Mouse (Mus musculus): ENCODE results near the gene F10. TPM values are rescaled to one million over a fixed set of nuclear protein-coding genes. Genes with fewer than 3 reads are reported as not detected.
A peak's percentile ranks its signal among the peaks of the same experiment; 100 is the strongest.

Gene F10
- 1.4 and 4.4 TPM in 2 replicates for polyA plus RNA-seq (2015; fragmentation: Nextera tagmentation; extraction: Ambion mirVana)

GRCm38 (mm10) chr8:13037015-13037414 is at the start of gene F10:
F10 (plus strand) TSS chr8:13037308.
- H3K36me3 ChIP-seq: no peaks in the 10 kb centered on the region
- ATAC-seq (ENCODE audit: extremely low read depth, insufficient number of reproducible peaks, low FRiP score, low TSS enrichment): no peak
- no peaks in the 10 kb centered on the region for H3K9me3 ChIP-seq
- peaks cover 39% of the 10 kb centered on the region for H3K4me1 ChIP-seq
- H3K4me2 ChIP-seq: no peak within 1 kb of the TSS
- H3K9ac ChIP-seq: peak within 1 kb of the TSS; percentile 58
- no peak within 1 kb of the TSS for H3K4me3 ChIP-seq
- 55% methylated on average over 7 of the region's 7 CpGs for WGBS
- peak within 1 kb of the TSS; percentile 44 for H3K27ac ChIP-seq (replicated peaks)
- H3K27me3 ChIP-seq (replicated peaks): no peaks in the 10 kb centered on the region

GRCm38 (mm10) chr8:12987571-12987970 is 49.5 kb upstream of the F10 start:
- peak overlapping the region; percentile 66 for H3K9ac ChIP-seq
- H3K4me2 ChIP-seq: peak overlapping the region; percentile 20; the same call in 1 of the 2 replicates
- no peak for ATAC-seq (ENCODE audit: extremely low read depth, insufficient number of reproducible peaks, low FRiP score, low TSS enrichment)
- 33% methylated on average over 8 of the region's 8 CpGs for WGBS
- no peaks in the 10 kb centered on the region for H3K9me3 ChIP-seq
- H3K36me3 ChIP-seq: no peaks in the 10 kb centered on the region
- no peak overlapping the region for H3K27ac ChIP-seq (replicated peaks)
- no peaks in the 10 kb centered on the region for H3K27me3 ChIP-seq (replicated peaks)
- no peak overlapping the region for H3K4me3 ChIP-seq
- H3K4me1 ChIP-seq: peaks cover 14% of the 10 kb centered on the region

GRCm38 (mm10) chr8:12988722-12989430 is 48.2 kb upstream of the F10 start:
- peaks cover 18% of the 10 kb centered on the region for H3K4me1 ChIP-seq
- no peak overlapping the region for H3K4me2 ChIP-seq
- 71% methylated on average over 13 of the region's 13 CpGs for WGBS
- H3K36me3 ChIP-seq: no peaks in the 10 kb centered on the region
- no peaks in the 10 kb centered on the region for H3K27me3 ChIP-seq (replicated peaks)
- H3K9ac ChIP-seq: no peak overlapping the region
- ATAC-seq (ENCODE audit: extremely low read depth, insufficient number of reproducible peaks, low FRiP score, low TSS enrichment): no peak
- no peak overlapping the region for H3K27ac ChIP-seq (replicated peaks)
- H3K9me3 ChIP-seq: no peaks in the 10 kb centered on the region
- no peak overlapping the region for H3K4me3 ChIP-seq

GRCm38 (mm10) chr8:12991411-12991810 is 45.7 kb upstream of the F10 start:
- no peaks in the 10 kb centered on the region for H3K27me3 ChIP-seq (replicated peaks)
- no peak overlapping the region for H3K9ac ChIP-seq
- no peak overlapping the region for H3K4me2 ChIP-seq
- no peak overlapping the region for H3K4me3 ChIP-seq
- peaks cover 22% of the 10 kb centered on the region for H3K4me1 ChIP-seq
- ATAC-seq (ENCODE audit: extremely low read depth, insufficient number of reproducible peaks, low FRiP score, low TSS enrichment): no peak
- 70% methylated on average over 10 of the region's 10 CpGs for WGBS
- H3K27ac ChIP-seq (replicated peaks): no peak overlapping the region
- H3K36me3 ChIP-seq: no peaks in the 10 kb centered on the region
- H3K9me3 ChIP-seq: no peaks in the 10 kb centered on the region

GRCm38 (mm10) chr8:12994468-12994867 is 42.6 kb upstream of the F10 start:
- Histone ChIP-seq H3K4me1 (peaks cover 35% of the 10 kb centered on the region), H3K4me2 (no peak overlapping the region), H3K36me3 (no peaks in the 10 kb centered on the region), H3K9me3 (no peaks in the 10 kb centered on the region), H3K4me3 (no peak overlapping the region), H3K27ac (replicated peaks) (no peak overlapping the region), H3K27me3 (replicated peaks) (no peaks in the 10 kb centered on the region), H3K9ac (no peak overlapping the region)
- no peak for ATAC-seq (ENCODE audit: extremely low read depth, insufficient number of reproducible peaks, low FRiP score, low TSS enrichment)
- 64% methylated on average over 5 of the region's 5 CpGs for WGBS

- WGBS: 64% methylated on average over 5 of the region's 5 CpGs
- Histone ChIP-seq H3K4me1 (peaks cover 39% of the 10 kb centered on the region), H3K27ac (replicated peaks) (peak overlapping the region; percentile 48; the same call in 1 of the 2 replicates), H3K9me3 (no peaks in the 10 kb centered on the region), H3K9ac (no peak overlapping the region), H3K27me3 (replicated peaks) (no peaks in the 10 kb centered on the region), H3K4me3 (no peak overlapping the region), H3K36me3 (peaks cover 1% of the 10 kb centered on the region; the same call in 1 of the 2 replicates), H3K4me2 (no peak overlapping the region)
- no peak for ATAC-seq (ENCODE audit: extremely low read depth, insufficient number of reproducible peaks, low FRiP score, low TSS enrichment)
Observed at GRCm38 (mm10) chr8:12995481-12995880, 41.6 kb upstream of the F10 start.

- Histone ChIP-seq H3K27ac (replicated peaks) (peak overlapping the region; percentile 48), H3K4me3 (no peak overlapping the region), H3K4me2 (no peak overlapping the region; the same call in 1 of the 2 replicates), H3K4me1 (peaks cover 39% of the 10 kb centered on the region), H3K36me3 (peaks cover 7% of the 10 kb centered on the region; the same call in 1 of the 2 replicates), H3K9ac (0 out of 2 replicates have a peak overlapping the region, but pooled peaks have one; percentile 8), H3K27me3 (replicated peaks) (no peaks in the 10 kb centered on the region), H3K9me3 (no peaks in the 10 kb centered on the region)
- 0 out of 2 replicates have a peak, but pooled peaks have one; percentile 30 for ATAC-seq (ENCODE audit: extremely low read depth, insufficient number of reproducible peaks, low FRiP score, low TSS enrichment)
- WGBS: 20% methylated on average over 8 of the region's 8 CpGs
Observed at GRCm38 (mm10) chr8:12996831-12997275, 40.3 kb upstream of the F10 start.

- Histone ChIP-seq H3K36me3 (peaks cover 19% of the 10 kb centered on the region), H3K4me1 (peaks cover 29% of the 10 kb centered on the region), H3K27me3 (replicated peaks) (no peaks in the 10 kb centered on the region), H3K9me3 (no peaks in the 10 kb centered on the region), H3K4me3 (no peak overlapping the region), H3K27ac (replicated peaks) (no peak overlapping the region), H3K9ac (peak overlapping the region; percentile 14; the same call in 1 of the 2 replicates), H3K4me2 (no peak overlapping the region)
- 63% methylated on average over 7 of the region's 8 CpGs for WGBS
- no peak for ATAC-seq (ENCODE audit: extremely low read depth, insufficient number of reproducible peaks, low FRiP score, low TSS enrichment)
Observed at GRCm38 (mm10) chr8:12998331-12998730, 38.8 kb upstream of the F10 start.

- Histone ChIP-seq H3K4me1 (peaks cover 29% of the 10 kb centered on the region), H3K4me2 (no peak overlapping the region), H3K36me3 (peaks cover 25% of the 10 kb centered on the region), H3K27me3 (replicated peaks) (no peaks in the 10 kb centered on the region), H3K9me3 (no peaks in the 10 kb centered on the region), H3K9ac (no peak overlapping the region), H3K4me3 (no peak overlapping the region), H3K27ac (replicated peaks) (no peak overlapping the region)
- ATAC-seq (ENCODE audit: extremely low read depth, insufficient number of reproducible peaks, low FRiP score, low TSS enrichment): no peak
- 69% methylated on average over 9 of the region's 9 CpGs for WGBS
Observed at GRCm38 (mm10) chr8:12999793-13000192, 37.3 kb upstream of the F10 start.

GRCm38 (mm10) chr8:13007458-13007857 is 29.6 kb upstream of the F10 start:
- no peak overlapping the region for H3K9ac ChIP-seq
- H3K9me3 ChIP-seq: no peaks in the 10 kb centered on the region; the same call in 1 of the 2 replicates
- H3K4me3 ChIP-seq: no peak overlapping the region
- no peak overlapping the region for H3K4me2 ChIP-seq
- H3K36me3 ChIP-seq: peaks cover 31% of the 10 kb centered on the region
- no peak for ATAC-seq (ENCODE audit: extremely low read depth, insufficient number of reproducible peaks, low FRiP score, low TSS enrichment)
- WGBS: 32% methylated on average over 4 of the region's 4 CpGs
- H3K27ac ChIP-seq (replicated peaks): peak overlapping the region; percentile 50
- H3K4me1 ChIP-seq: peaks cover 10% of the 10 kb centered on the region
- H3K27me3 ChIP-seq (replicated peaks): no peaks in the 10 kb centered on the region

GRCm38 (mm10) chr8:13010313-13010712 is 26.8 kb upstream of the F10 start:
- no peak for ATAC-seq (ENCODE audit: extremely low read depth, insufficient number of reproducible peaks, low FRiP score, low TSS enrichment)
- no peak overlapping the region for H3K9ac ChIP-seq
- H3K27me3 ChIP-seq (replicated peaks): no peaks in the 10 kb centered on the region
- H3K4me1 ChIP-seq: peaks cover 10% of the 10 kb centered on the region
- peaks cover 37% of the 10 kb centered on the region for H3K36me3 ChIP-seq
- H3K4me3 ChIP-seq: no peak overlapping the region
- H3K4me2 ChIP-seq: no peak overlapping the region
- no peak overlapping the region for H3K27ac ChIP-seq (replicated peaks)
- H3K9me3 ChIP-seq: no peaks in the 10 kb centered on the region; the same call in 1 of the 2 replicates
- WGBS: 48% methylated on average over 4 of the region's 4 CpGs

GRCm38 (mm10) chr8:13019560-13019959 is 17.5 kb upstream of the F10 start:
- H3K4me3 ChIP-seq: no peak overlapping the region
- no peaks in the 10 kb centered on the region for H3K4me1 ChIP-seq
- 0 out of 2 replicates have a peak, but pooled peaks cover 10% of the 10 kb centered on the region for H3K36me3 ChIP-seq
- 49% methylated on average over 4 of the region's 4 CpGs for WGBS
- H3K9ac ChIP-seq: no peak overlapping the region
- H3K9me3 ChIP-seq: no peaks in the 10 kb centered on the region
- ATAC-seq (ENCODE audit: extremely low read depth, insufficient number of reproducible peaks, low FRiP score, low TSS enrichment): no peak
- no peak overlapping the region for H3K27ac ChIP-seq (replicated peaks)
- no peaks in the 10 kb centered on the region for H3K27me3 ChIP-seq (replicated peaks)
- no peak overlapping the region for H3K4me2 ChIP-seq

All from heart, embryonic 13.5 days (tissue).